Mouse (Mus musculus) lung, postnatal 0 days (tissue): ENCODE results near the gene Npepps.

ENCODE experiments used
- CTCF ChIP-seq: IDR thresholded peaks from 2 replicates; pipeline ENCODE4 v1.5.1; 2016; ENCODE audit warnings: antibody characterized with exemption, mild to moderate bottlenecking
- EP300 ChIP-seq: IDR thresholded peaks from 2 replicates; pipeline ENCODE4 v1.6.1; 2016; ENCODE audit warnings: antibody characterized with exemption, mild to moderate bottlenecking, control low read depth

GRCm38 (mm10) chr11:97197021-97197420, 83.4 kb downstream of the Npepps start:
- TF ChIP-seq CTCF (no peak), EP300 (no peak)
